Mouse (Mus musculus) MEL (cell line): ENCODE measurements around the gene Tekt1.

Experiments used
- CTCF ChIP-seq, 3 experiments: IDR thresholded peaks in 2 of 3; conservative IDR thresholded peaks in 1 of 3; 2 replicates each; pipeline ENCODE4 v1.5.1; 2011 to 2012; ENCODE audit warnings: low read length in 3 of 3, low read depth in 2 of 3, mild to moderate bottlenecking in 2 of 3, improper control_type of control experiment in 1 of 3, inconsistent platforms in 1 of 3, mixed read lengths in 1 of 3, moderate library complexity in 1 of 3; ENCODE audit not compliant: control insufficient read depth in 1 of 3, insufficient read depth in 1 of 3, poor library complexity in 1 of 3, severe bottlenecking in 1 of 3
- EP300 ChIP-seq, 2 experiments: IDR thresholded peaks; 2 replicates each; pipeline ENCODE4 v1.6.1; 2011; ENCODE audit warnings: improper control_type of control experiment in 2 of 2, low read length in 2 of 2, low read depth in 1 of 2, mild to moderate bottlenecking in 1 of 2
- JUND ChIP-seq: IDR thresholded peaks from 2 replicates; pipeline ENCODE4 v1.6.1; 2011; ENCODE audit warnings: low read depth, mild to moderate bottlenecking, improper control_type of control experiment, low read length
- MAFK ChIP-seq: IDR thresholded peaks from 2 replicates; pipeline ENCODE4 v1.6.1; 2011; ENCODE audit warnings: low read depth, mild to moderate bottlenecking, low read length, improper control_type of control experiment, borderline replicate concordance
- NRF1 ChIP-seq: IDR thresholded peaks from 2 replicates; pipeline ENCODE4 v1.6.1; 2014; ENCODE audit warnings: low read depth, mild to moderate bottlenecking, inconsistent platforms, low read length, improper control_type of control experiment, moderate library complexity; ENCODE audit not compliant: poor library complexity, insufficient read depth, severe bottlenecking
- POLR2A ChIP-seq, 2 experiments: IDR thresholded peaks; 2 replicates each; pipeline ENCODE4 v1.6.1; 2011 to 2012; ENCODE audit warnings: low read length in 2 of 2, mild to moderate bottlenecking in 2 of 2, control low read depth in 1 of 2, improper control_type of control experiment in 1 of 2, low read depth in 1 of 2, moderate library complexity in 1 of 2; ENCODE audit not compliant: control insufficient read depth in 1 of 2, insufficient read depth in 1 of 2, poor library complexity in 1 of 2
- ZNF384 ChIP-seq: IDR thresholded peaks from 2 replicates; pipeline ENCODE4 v1.6.1; 2012; ENCODE audit warnings: low read depth, mild to moderate bottlenecking, inconsistent platforms, low read length, improper control_type of control experiment

DNA sequence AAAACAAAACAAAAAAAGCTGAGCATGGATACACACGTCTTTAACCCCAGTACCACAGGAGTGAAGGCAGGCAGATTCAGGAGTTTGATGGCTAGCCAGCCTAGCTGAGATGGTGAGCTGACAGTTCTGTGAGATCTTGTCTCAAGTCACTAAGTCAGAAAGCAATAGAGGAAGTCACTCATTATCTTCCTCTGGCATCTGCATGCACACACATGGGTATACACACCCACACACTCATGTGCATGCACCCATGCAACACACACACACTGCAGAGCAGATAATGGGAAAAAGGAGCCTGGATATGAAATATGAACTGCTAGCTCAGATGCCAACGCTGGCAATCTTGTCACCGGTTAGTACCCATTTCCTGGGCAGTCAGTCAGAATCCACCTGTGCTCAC is 31.0 kb upstream of the Tekt1 start:
- no peak for TF ChIP-seq ZNF384
- TF ChIP-seq EP300 (IDR thresholded peaks at IDR 0.05; ENCODE audit: low read depth in 1 of 2, low read length in 2 of 2) = peak; percentile 77 to 92
- TF ChIP-seq POLR2A (IDR thresholded peaks at IDR 0.05; ENCODE audit: control insufficient read depth in 1 of 2, insufficient read depth in 1 of 2, low read depth in 1 of 2, low read length in 2 of 2, poor library complexity in 1 of 2) = no peak
- TF ChIP-seq CTCF (IDR thresholded peaks at IDR 0.05 in 2 of 3, conservative IDR thresholded peaks at IDR 0.05 in 1 of 3; ENCODE audit: control insufficient read depth in 1 of 3, insufficient read depth in 1 of 3, low read depth in 2 of 3, low read length in 3 of 3, poor library complexity in 1 of 3, severe bottlenecking in 1 of 3) = no peak
- TF ChIP-seq JUND = no peak
- no peak for TF ChIP-seq NRF1
- no peak for TF ChIP-seq MAFK
